Mouse (Mus musculus): ENCODE measurements around the gene Aox4. TPM values are rescaled to one million over a fixed set of nuclear protein-coding genes. Genes with fewer than 3 reads are reported as not detected.

Aox4 gene
- total and polyA plus RNA-seq, 2 experiments from 2014 or later, result 0.21 to 0.28 TPM

GRCm38 (mm10) chr1:58296821-58297220 is 86.6 kb downstream of the Aox4 start:
- H3K9ac ChIP-seq (replicated peaks; ENCODE audit: low read length), result no peak overlapping the region
- no peaks in the 10 kb centered on the region for H3K36me3 ChIP-seq (ENCODE audit: insufficient read depth, low read length)
- no peak for DNase-seq (ENCODE audit: low spot score)
- no peak overlapping the region for H3K4me3 ChIP-seq (ENCODE audit: low read length)
- no peaks in the 10 kb centered on the region for H3K4me1 ChIP-seq (ENCODE audit: insufficient read depth, low read length)
- no peak overlapping the region for H3K4me2 ChIP-seq (ENCODE audit: low read depth, low read length)
- no peaks in the 10 kb centered on the region for H3K27me3 ChIP-seq (ENCODE audit: insufficient read depth, low read length)
- ATAC-seq, result no peak
- no peaks in the 10 kb centered on the region for H3K9me3 ChIP-seq (ENCODE audit: low read length)
- 48% methylated on average over 4 of the region's 4 CpGs for WGBS
- no peak overlapping the region for H3K27ac ChIP-seq
- TF ChIP-seq CTCF (IDR thresholded peaks at IDR 0.05; ENCODE audit: low read depth), result no peak

GRCm38 (mm10) chr1:58298347-58298746 is 88.2 kb downstream of the Aox4 start:
- WGBS, result 78% methylated on average over 6 of the region's 6 CpGs
- DNase-seq (ENCODE audit: low spot score) (no peak), ATAC-seq (no peak)
- Histone ChIP-seq H3K9ac (replicated peaks; ENCODE audit: low read length) (no peak overlapping the region), H3K36me3 (ENCODE audit: insufficient read depth, low read length) (no peaks in the 10 kb centered on the region), H3K27me3 (ENCODE audit: insufficient read depth, low read length) (no peaks in the 10 kb centered on the region), H3K4me1 (ENCODE audit: insufficient read depth, low read length) (no peaks in the 10 kb centered on the region), H3K9me3 (ENCODE audit: low read length) (no peaks in the 10 kb centered on the region), H3K4me2 (ENCODE audit: low read depth, low read length) (no peak overlapping the region), H3K4me3 (ENCODE audit: low read length) (no peak overlapping the region), H3K27ac (no peak overlapping the region)
- no peak for TF ChIP-seq CTCF (IDR thresholded peaks at IDR 0.05; ENCODE audit: low read depth)

- Histone ChIP-seq H3K36me3 (ENCODE audit: insufficient read depth, low read length) (no peaks in the 10 kb centered on the region), H3K9me3 (ENCODE audit: low read length) (no peaks in the 10 kb centered on the region), H3K4me3 (ENCODE audit: low read length) (no peak overlapping the region), H3K27ac (no peak overlapping the region), H3K4me1 (ENCODE audit: insufficient read depth, low read length) (no peaks in the 10 kb centered on the region), H3K4me2 (ENCODE audit: low read depth, low read length) (no peak overlapping the region), H3K27me3 (ENCODE audit: insufficient read depth, low read length) (no peaks in the 10 kb centered on the region), H3K9ac (replicated peaks; ENCODE audit: low read length) (no peak overlapping the region)
- DNase-seq (ENCODE audit: low spot score), result no peak
- WGBS, result 96% methylated on average over 7 of the region's 7 CpGs
- TF ChIP-seq CTCF (IDR thresholded peaks at IDR 0.05; ENCODE audit: low read depth), result no peak
- no peak for ATAC-seq
Observed at GRCm38 (mm10) chr1:58301073-58301472, 90.9 kb downstream of the Aox4 start.

DNA sequence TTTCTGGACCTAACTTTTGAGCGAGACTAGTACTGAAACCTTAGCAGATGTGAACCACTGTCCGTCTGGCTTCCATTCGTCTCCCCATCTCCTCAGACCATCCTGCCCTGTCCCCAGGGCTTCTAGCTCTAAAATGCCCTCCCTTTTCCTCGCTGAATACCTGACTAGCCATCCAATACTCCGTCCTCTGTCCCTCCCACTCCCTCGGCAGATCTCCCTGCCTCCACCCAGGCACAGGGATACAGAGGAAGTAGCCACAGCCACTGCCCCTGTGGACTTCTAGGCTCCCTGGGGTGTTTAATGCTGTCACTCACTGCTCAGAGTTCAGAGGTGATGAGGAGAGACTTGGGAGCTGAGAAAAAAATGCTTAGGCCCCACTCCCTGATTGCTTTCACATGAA is 91.8 kb downstream of the Aox4 start:
- ATAC-seq (no peak), DNase-seq (ENCODE audit: low spot score) (no peak)
- Histone ChIP-seq H3K27ac (no peak overlapping the region), H3K9ac (replicated peaks; ENCODE audit: low read length) (no peak overlapping the region), H3K4me1 (ENCODE audit: insufficient read depth, low read length) (no peaks in the 10 kb centered on the region), H3K9me3 (ENCODE audit: low read length) (no peaks in the 10 kb centered on the region), H3K27me3 (ENCODE audit: insufficient read depth, low read length) (no peaks in the 10 kb centered on the region), H3K36me3 (ENCODE audit: insufficient read depth, low read length) (no peaks in the 10 kb centered on the region), H3K4me3 (ENCODE audit: low read length) (no peak overlapping the region), H3K4me2 (ENCODE audit: low read depth, low read length) (no peak overlapping the region)
- TF ChIP-seq CTCF (IDR thresholded peaks at IDR 0.05; ENCODE audit: low read depth), result no peak
- WGBS, result 83% methylated on average over 6 of the region's 6 CpGs

DNA sequence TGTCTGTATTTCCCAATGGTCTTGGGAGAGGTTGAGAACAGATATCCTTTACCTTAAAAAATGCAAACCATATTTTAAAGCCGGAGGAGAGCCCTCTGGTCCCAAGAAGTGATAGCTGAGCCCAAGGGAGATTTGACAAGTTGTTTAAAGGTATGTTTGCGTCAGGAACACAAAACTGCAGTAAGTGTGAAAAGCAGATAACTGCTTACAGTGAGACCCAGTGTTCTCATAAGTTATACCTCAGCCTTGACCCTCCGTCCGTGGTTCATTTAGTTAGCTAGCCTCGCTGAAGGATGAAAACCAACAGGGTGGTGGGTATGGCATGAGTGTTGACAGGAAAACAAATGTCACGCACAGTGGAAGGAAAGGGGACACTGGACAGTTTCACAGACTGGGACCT is 92.8 kb downstream of the Aox4 start:
- no peak overlapping the region for H3K27ac ChIP-seq
- H3K4me3 ChIP-seq (ENCODE audit: low read length), result no peak overlapping the region
- H3K4me1 ChIP-seq (ENCODE audit: insufficient read depth, low read length), result no peaks in the 10 kb centered on the region
- ATAC-seq (no peak), DNase-seq (ENCODE audit: low spot score) (no peak)
- H3K27me3 ChIP-seq (ENCODE audit: insufficient read depth, low read length), result no peaks in the 10 kb centered on the region
- no peak overlapping the region for H3K4me2 ChIP-seq (ENCODE audit: low read depth, low read length)
- no peak overlapping the region for H3K9ac ChIP-seq (replicated peaks; ENCODE audit: low read length)
- 91% methylated on average over 6 of the region's 6 CpGs for WGBS
- TF ChIP-seq CTCF (IDR thresholded peaks at IDR 0.05; ENCODE audit: low read depth), result no peak
- H3K9me3 ChIP-seq (ENCODE audit: low read length), result no peaks in the 10 kb centered on the region
- no peaks in the 10 kb centered on the region for H3K36me3 ChIP-seq (ENCODE audit: insufficient read depth, low read length)

GRCm38 (mm10) chr1:58303726-58304125 is 93.5 kb downstream of the Aox4 start:
- Histone ChIP-seq H3K4me2 (ENCODE audit: low read depth, low read length) (no peak overlapping the region), H3K36me3 (ENCODE audit: insufficient read depth, low read length) (no peaks in the 10 kb centered on the region), H3K27me3 (ENCODE audit: insufficient read depth, low read length) (no peaks in the 10 kb centered on the region), H3K4me3 (ENCODE audit: low read length) (no peak overlapping the region), H3K9ac (replicated peaks; ENCODE audit: low read length) (no peak overlapping the region), H3K27ac (no peak overlapping the region), H3K9me3 (ENCODE audit: low read length) (no peaks in the 10 kb centered on the region), H3K4me1 (ENCODE audit: insufficient read depth, low read length) (no peaks in the 10 kb centered on the region)
- ATAC-seq, result no peak
- WGBS, result 81% methylated on average over 4 of the region's 4 CpGs
- no peak for TF ChIP-seq CTCF (IDR thresholded peaks at IDR 0.05; ENCODE audit: low read depth)
- DNase-seq (ENCODE audit: low spot score), result no peak

DNA sequence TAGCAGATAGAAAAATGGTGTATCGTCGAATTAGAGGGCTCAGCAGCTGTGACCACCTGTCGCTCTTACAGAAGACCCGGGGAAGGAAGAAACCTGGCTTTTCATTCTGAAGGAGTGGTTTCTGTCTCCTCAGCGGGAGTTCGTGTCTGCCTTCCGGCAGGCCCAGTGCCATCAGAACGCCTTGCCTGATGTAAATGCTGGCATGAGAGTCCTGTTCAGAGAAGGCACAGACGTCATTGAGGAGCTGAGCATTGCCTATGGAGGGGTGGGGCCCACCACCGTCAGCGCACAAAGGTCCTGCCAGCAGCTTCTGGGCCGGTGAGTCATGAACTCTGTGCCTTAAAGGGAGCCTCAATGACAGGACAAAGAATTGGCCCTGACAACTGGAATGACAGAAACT is 94.1 kb downstream of the Aox4 start:
- no peak overlapping the region for H3K4me3 ChIP-seq (ENCODE audit: low read length)
- DNase-seq (ENCODE audit: low spot score), result no peak
- no peaks in the 10 kb centered on the region for H3K9me3 ChIP-seq (ENCODE audit: low read length)
- no peaks in the 10 kb centered on the region for H3K4me1 ChIP-seq (ENCODE audit: insufficient read depth, low read length)
- ATAC-seq, result no peak
- WGBS, result 39% methylated on average over 12 of the region's 12 CpGs
- H3K36me3 ChIP-seq (ENCODE audit: insufficient read depth, low read length), result no peaks in the 10 kb centered on the region
- no peak overlapping the region for H3K27ac ChIP-seq
- H3K4me2 ChIP-seq (ENCODE audit: low read depth, low read length), result no peak overlapping the region
- TF ChIP-seq CTCF (IDR thresholded peaks at IDR 0.05; ENCODE audit: low read depth), result no peak
- no peaks in the 10 kb centered on the region for H3K27me3 ChIP-seq (ENCODE audit: insufficient read depth, low read length)
- H3K9ac ChIP-seq (replicated peaks; ENCODE audit: low read length), result no peak overlapping the region

All from hindbrain, postnatal 0 days (tissue).